Mouse (Mus musculus) testis, adult 2 months (tissue): ENCODE measurements around the gene Ptprn.

Experiments
- CTCF ChIP-seq: fragments of 200-500 bp; IDR thresholded peaks from 2 replicates; pipeline ENCODE4 v1.5.1; 2012; ENCODE audit warnings: low read depth, mild to moderate bottlenecking, inconsistent platforms, low read length, moderate library complexity; ENCODE audit not compliant: control insufficient read depth, insufficient read depth, insufficient replicate concordance
- POLR2A ChIP-seq: fragments of 200-500 bp; IDR thresholded peaks from 2 replicates; pipeline ENCODE4 v1.6.1; 2012; ENCODE audit warnings: low read depth, mild to moderate bottlenecking, inconsistent platforms, low read length, moderate library complexity; ENCODE audit not compliant: control insufficient read depth

DNA sequence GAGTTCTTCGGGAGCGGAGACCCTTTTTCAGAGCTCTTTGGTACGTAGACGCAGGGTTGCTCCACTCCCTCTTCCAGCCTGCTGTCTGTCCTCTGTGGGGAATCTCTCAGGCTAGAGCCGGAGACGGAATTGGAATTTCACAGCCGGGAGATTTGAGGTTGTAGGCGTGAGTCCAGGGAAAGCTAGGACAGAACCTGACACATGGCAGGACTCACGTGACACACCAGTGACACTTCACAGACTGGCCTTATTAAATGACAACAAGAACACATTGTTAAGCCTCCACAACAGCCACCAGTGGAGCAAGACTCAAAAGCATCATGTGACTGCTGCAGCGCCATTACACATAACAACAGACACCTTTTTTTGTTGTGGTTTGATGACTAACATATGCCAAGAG is 24.7 kb downstream of the Ptprn start:
- TF ChIP-seq POLR2A (no peak), CTCF (no peak)
